Mouse (Mus musculus) midbrain, embryonic 14.5 days (tissue): ENCODE data around the gene Scin. TPM values are rescaled to one million over a fixed set of nuclear protein-coding genes. Genes with fewer than 3 reads are reported as not detected.
A peak's percentile ranks its signal among the peaks of the same experiment; 100 is the strongest.

Experiments used
- ATAC-seq: fragments of 200-750 bp; cut with Nextera tagmentation; 2 replicates; pipeline ENCODE4 v1.8.0; 2017; ENCODE audit warnings: moderate number of reproducible peaks, moderate library complexity; ENCODE audit not compliant: low FRiP score, low TSS enrichment
- DNase-seq: peaks from one replicate; pipeline ENCODE4 v3.0.0-alpha.2; 2015
- H3K27ac ChIP-seq: fragments of 300-500 bp; sonication (generic); replicated peaks from 2 replicates; pipeline ENCODE4 v1.5.1; 2014; ENCODE audit warnings: mild to moderate bottlenecking, low read depth, low read length, moderate library complexity
- H3K27me3 ChIP-seq: fragments of 300-500 bp; sonication (generic); 2 replicates; pipeline ENCODE4 v1.6.1; 2014; ENCODE audit warnings: low read length, control low read depth, mixed read lengths; ENCODE audit not compliant: control insufficient read depth, insufficient read depth
- H3K36me3 ChIP-seq: fragments of 300-500 bp; sonication (generic); 2 replicates; pipeline ENCODE4 v1.6.1; 2014; ENCODE audit warnings: low read length, control low read depth; ENCODE audit not compliant: control insufficient read depth, insufficient read depth
- H3K4me1 ChIP-seq: fragments of 300-500 bp; sonication (generic); 2 replicates; pipeline ENCODE4 v1.6.1; 2014; ENCODE audit warnings: mild to moderate bottlenecking, antibody characterized with exemption, low read length, control low read depth; ENCODE audit not compliant: control insufficient read depth, insufficient read depth
- H3K4me2 ChIP-seq: fragments of 300-500 bp; sonication (generic); 2 replicates; pipeline ENCODE4 v1.6.1; 2014; ENCODE audit warnings: mild to moderate bottlenecking, low read length, moderate library complexity
- H3K4me3 ChIP-seq: fragments of 300-500 bp; sonication (generic); replicated peaks from 2 replicates; pipeline ENCODE4 v1.5.1; 2014; ENCODE audit warnings: low read depth, low read length
- H3K9ac ChIP-seq: fragments of 300-500 bp; sonication (generic); replicated peaks from 2 replicates; pipeline ENCODE4 v1.6.1; 2014; ENCODE audit warnings: mild to moderate bottlenecking, low read length, moderate library complexity
- H3K9me3 ChIP-seq: fragments of 300-500 bp; sonication (generic); 2 replicates; pipeline ENCODE4 v1.6.1; 2016; ENCODE audit warnings: low read length, control low read depth, mixed read lengths; ENCODE audit not compliant: control insufficient read depth
- WGBS: fragments of 180-500 bp; shearing (Covaris S2); extraction: QIAGEN DNeasy Blood & Tissue Kit; methylation state at CpG from one replicate; pipeline ENCODE4 v1.1.7; 2014; 5-methylcytosine and 5-hydroxymethylcytosine counted together
- polyA plus RNA-seq: library from polyadenylated mRNA; unstranded; fragments of >200 nt; fragmentation: Nextera tagmentation; extraction: Ambion mirVana; gene quantifications from 2 replicates; pipeline ENCODE4 v1.2.1, GENCODE M21; 2014

The Scin gene
- polyA plus RNA-seq, 1 experiment from 2014 or later, result 0.11 TPM

DNA sequence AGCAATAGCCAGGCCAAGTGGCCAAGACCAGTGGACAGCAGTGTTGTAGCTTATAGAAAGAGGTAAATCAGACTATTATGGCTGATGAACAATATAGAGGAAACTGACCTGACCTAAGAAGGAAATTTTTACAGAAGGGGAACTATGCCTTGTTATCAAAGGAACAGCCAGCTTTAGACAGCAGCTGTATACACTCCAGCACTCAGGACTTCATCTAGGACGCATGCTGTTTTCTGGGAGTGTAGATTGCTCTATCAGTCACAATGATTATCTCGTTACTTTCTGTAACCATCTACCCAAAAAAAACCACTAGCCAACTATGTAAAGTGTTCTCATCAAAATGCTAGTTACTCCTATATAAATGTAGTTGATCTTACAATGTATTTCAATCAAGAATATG is 34.6 kb downstream of the Scin start:
- Histone ChIP-seq H3K9ac (no peak overlapping the region), H3K9me3 (no peaks in the 10 kb centered on the region), H3K4me2 (no peak overlapping the region), H3K4me3 (no peak overlapping the region), H3K27ac (no peak overlapping the region), H3K27me3 (no peaks in the 10 kb centered on the region), H3K4me1 (no peaks in the 10 kb centered on the region), H3K36me3 (no peaks in the 10 kb centered on the region)
- no peak for ATAC-seq
- DNase-seq, result no peak
- WGBS, result 95% methylated on average over 2 of the region's 2 CpGs

DNA sequence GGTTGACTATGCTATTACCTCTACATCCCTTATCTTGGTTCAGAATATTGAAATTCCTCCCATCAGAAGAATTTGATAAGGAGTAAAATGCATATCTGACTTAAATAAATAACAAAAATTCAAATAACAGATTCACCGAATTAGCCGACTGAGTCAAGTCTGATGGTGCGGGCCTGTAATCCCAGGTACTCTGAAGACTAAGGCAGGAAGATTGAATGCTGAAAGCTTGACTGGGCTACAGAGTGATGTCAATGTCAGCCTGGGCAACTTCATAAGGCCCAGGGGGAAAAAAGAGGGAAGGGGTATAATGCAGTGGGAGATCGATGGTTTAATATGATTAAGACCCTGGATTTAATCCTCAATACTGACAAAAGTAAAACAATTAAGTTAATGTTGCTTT is 36.6 kb downstream of the Scin start:
- ATAC-seq, result no peak

DNA sequence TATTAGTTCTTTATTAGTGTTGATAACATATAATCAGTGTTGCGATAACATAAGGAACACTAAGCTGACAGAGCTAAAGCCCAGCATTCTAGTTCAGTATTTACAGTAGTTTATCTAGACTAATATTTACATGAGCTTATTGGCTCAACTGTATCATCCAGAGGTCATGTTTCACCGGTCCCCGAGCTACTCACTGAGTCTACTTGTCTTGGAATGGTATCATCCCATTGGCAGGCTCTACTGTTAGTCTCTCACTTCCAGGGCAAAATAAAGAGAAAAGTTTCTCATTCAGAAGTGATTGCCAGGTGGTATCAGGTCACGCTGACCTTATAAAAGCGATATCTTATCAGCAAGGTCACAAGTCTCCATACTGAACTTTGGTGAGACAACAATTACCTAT is 37.0 kb downstream of the Scin start:
- ATAC-seq (no peak), DNase-seq (no peak)
- Histone ChIP-seq H3K27ac (no peak overlapping the region), H3K36me3 (no peaks in the 10 kb centered on the region), H3K4me2 (no peak overlapping the region), H3K9ac (no peak overlapping the region), H3K27me3 (no peaks in the 10 kb centered on the region), H3K9me3 (no peaks in the 10 kb centered on the region), H3K4me3 (no peak overlapping the region), H3K4me1 (no peaks in the 10 kb centered on the region)
- 96% methylated on average over 5 of the region's 5 CpGs for WGBS

More for the DNA sequence above, 36.6 kb downstream of the Scin start:
- Histone ChIP-seq H3K4me1 (no peaks in the 10 kb centered on the region), H3K9ac (no peak overlapping the region), H3K36me3 (no peaks in the 10 kb centered on the region), H3K9me3 (no peaks in the 10 kb centered on the region), H3K27me3 (no peaks in the 10 kb centered on the region), H3K4me2 (no peak overlapping the region), H3K4me3 (no peak overlapping the region), H3K27ac (no peak overlapping the region)
- no peak for DNase-seq
- 90% methylated on average over 4 of the region's 4 CpGs for WGBS

DNA sequence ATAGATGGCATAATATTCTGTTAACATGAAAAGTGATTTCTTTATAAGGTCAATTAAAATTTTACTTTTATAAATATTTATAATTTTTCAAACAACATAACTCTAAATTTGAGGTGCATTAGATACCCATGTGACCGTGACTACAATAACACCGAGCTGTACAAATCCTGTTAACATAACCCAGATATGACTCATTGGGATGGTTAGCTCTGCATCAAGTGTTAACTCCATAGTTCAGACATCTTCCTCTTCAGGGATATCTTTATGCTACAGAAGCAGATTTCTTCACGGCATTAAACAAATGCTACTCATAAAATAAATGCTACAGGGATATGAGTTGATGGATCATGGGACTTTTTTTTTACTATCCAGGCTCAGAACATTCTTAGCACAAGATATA is 37.6 kb downstream of the Scin start:
- H3K36me3 ChIP-seq, result no peaks in the 10 kb centered on the region
- H3K4me2 ChIP-seq, result no peak overlapping the region
- no peak overlapping the region for H3K27ac ChIP-seq
- ATAC-seq (no peak), DNase-seq (no peak)
- no peak overlapping the region for H3K9ac ChIP-seq
- no peaks in the 10 kb centered on the region for H3K9me3 ChIP-seq
- H3K4me3 ChIP-seq, result no peak overlapping the region
- H3K4me1 ChIP-seq, result no peaks in the 10 kb centered on the region
- WGBS, result 87% methylated on average over 3 of the region's 3 CpGs
- no peaks in the 10 kb centered on the region for H3K27me3 ChIP-seq

DNA sequence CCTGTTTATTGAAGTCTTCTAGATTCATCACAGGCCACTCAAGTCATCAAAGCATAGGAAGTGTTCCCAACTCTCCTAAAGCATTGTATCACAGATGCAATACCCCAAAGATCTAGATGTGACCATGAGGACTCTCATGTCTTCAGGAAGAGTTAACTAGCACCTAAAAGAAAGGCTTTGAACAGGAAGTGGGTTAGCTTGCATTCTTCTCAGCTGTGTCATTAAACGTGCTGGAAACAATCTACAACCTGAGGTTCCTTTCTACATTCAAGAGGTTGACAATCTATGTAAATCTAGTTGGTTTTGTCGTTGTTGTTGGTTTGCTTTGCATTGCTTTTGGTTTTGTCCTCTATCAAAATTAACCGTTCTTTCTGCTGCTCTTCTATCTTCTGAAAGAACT is 44.0 kb downstream of the Scin start:
- no peaks in the 10 kb centered on the region for H3K9me3 ChIP-seq
- DNase-seq (no peak), ATAC-seq (no peak)
- no peaks in the 10 kb centered on the region for H3K36me3 ChIP-seq
- H3K4me1 ChIP-seq, result no peaks in the 10 kb centered on the region
- H3K9ac ChIP-seq, result no peak overlapping the region
- H3K27me3 ChIP-seq, result no peaks in the 10 kb centered on the region
- no peak overlapping the region for H3K4me2 ChIP-seq
- no peak overlapping the region for H3K27ac ChIP-seq
- H3K4me3 ChIP-seq, result no peak overlapping the region
- 85% methylated on average over 3 of the region's 3 CpGs for WGBS

DNA sequence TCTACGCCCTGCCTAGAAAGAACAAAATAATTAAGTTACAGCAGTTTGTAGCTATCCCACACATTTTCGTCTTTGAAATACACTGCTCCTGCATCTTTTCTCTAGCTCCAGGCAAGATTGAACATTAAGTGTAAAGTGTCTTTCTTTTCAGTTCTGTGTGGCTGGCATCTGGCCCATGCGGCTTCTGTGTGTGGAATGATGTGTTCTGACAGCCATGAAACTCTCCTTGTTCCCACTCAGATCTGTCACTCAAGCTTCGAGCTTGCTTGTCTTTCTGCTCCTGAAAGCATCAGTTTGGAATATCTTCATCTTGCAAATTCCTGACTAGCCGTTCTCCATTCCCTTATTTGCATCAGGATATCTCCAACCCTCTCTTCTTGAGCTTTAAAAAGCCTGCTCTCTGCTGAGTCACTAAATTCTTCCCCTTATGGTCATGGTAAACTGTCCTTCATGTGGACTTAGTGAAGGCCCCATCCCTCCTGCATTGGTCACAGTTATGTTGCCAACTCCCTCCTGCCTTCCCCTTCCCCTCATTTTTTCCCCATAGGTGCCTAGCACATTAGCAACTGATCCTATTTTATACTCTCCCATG is 48.2 kb downstream of the Scin start:
- no peak overlapping the region for H3K4me2 ChIP-seq
- H3K36me3 ChIP-seq, result no peaks in the 10 kb centered on the region
- H3K9me3 ChIP-seq, result no peaks in the 10 kb centered on the region
- H3K27ac ChIP-seq, result no peak overlapping the region
- 19% methylated on average over 5 of the region's 5 CpGs for WGBS
- no peaks in the 10 kb centered on the region for H3K27me3 ChIP-seq
- H3K9ac ChIP-seq, result no peak overlapping the region
- no peaks in the 10 kb centered on the region for H3K4me1 ChIP-seq
- H3K4me3 ChIP-seq, result no peak overlapping the region
- peak; percentile 65 for ATAC-seq
- DNase-seq, result peak; percentile 72

DNA sequence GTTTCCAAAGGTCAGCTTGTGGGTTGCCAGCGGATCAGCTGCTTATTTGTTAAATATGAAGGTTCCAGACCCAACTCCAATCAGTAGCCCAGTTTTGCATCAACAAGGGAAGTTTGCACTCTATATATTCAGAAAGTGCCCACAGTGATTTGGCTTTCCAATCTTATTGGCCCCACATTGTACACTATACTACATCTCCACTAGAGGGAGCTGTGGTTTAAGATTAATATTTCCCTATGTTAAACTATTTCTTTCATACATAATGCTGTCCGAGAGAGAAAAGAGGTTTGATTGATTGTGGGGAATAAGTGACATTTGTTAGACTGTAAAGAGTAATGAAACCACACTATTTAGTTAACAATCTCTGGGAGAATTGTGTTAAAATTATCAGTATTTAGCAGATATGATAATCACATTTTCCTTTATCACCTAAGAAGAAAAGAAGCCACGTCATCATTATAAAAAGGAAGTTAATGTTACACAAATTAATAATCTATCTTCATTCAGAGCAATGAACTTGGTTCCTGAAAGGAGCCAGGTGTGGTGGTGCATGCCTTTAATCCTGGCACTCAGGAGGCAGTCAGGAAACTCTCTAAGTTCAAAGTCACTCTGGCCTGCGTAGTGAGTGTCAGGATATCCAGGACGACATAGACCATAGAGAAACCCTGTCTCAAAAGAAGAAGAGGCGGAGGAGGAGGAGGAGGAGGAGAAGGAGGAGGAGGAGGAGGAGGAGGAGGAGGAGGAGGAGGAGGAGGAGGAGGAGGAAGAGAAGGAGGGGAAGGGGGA is 51.4 kb downstream of the Scin start:
- H3K9ac ChIP-seq, result no peak overlapping the region
- H3K4me3 ChIP-seq, result no peak overlapping the region
- DNase-seq (peak; percentile 83), ATAC-seq (no peak)
- no peak overlapping the region for H3K27ac ChIP-seq
- H3K4me1 ChIP-seq, result no peaks in the 10 kb centered on the region
- H3K27me3 ChIP-seq, result no peaks in the 10 kb centered on the region
- H3K36me3 ChIP-seq, result no peaks in the 10 kb centered on the region
- WGBS, result 39% methylated on average over 6 of the region's 6 CpGs
- no peak overlapping the region for H3K4me2 ChIP-seq
- H3K9me3 ChIP-seq, result no peaks in the 10 kb centered on the region

DNA sequence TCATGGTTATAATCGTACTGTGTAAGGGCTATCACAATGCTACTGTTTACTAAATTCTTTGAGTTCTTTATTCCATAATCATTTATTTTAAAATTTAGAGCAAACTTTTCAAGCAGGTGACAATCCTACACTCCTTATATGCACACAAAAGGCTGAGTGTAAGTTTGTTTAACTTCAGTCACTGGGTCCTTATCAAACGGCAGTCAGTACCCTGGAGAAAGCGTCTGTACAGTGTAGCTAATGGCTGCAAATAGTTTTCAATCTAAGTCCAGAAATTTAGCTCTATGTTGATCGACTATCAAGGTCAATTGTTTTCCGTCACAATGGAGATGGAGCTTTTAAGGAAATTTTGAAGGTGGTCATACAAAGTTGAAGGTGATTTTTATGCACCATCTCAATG is 52.0 kb downstream of the Scin start:
- H3K4me1 ChIP-seq, result no peaks in the 10 kb centered on the region
- H3K36me3 ChIP-seq, result no peaks in the 10 kb centered on the region
- H3K9me3 ChIP-seq, result no peaks in the 10 kb centered on the region
- no peak overlapping the region for H3K27ac ChIP-seq
- 80% methylated on average over 5 of the region's 5 CpGs for WGBS
- H3K4me2 ChIP-seq, result no peak overlapping the region
- DNase-seq (no peak), ATAC-seq (no peak)
- no peak overlapping the region for H3K4me3 ChIP-seq
- no peaks in the 10 kb centered on the region for H3K27me3 ChIP-seq
- no peak overlapping the region for H3K9ac ChIP-seq

DNA sequence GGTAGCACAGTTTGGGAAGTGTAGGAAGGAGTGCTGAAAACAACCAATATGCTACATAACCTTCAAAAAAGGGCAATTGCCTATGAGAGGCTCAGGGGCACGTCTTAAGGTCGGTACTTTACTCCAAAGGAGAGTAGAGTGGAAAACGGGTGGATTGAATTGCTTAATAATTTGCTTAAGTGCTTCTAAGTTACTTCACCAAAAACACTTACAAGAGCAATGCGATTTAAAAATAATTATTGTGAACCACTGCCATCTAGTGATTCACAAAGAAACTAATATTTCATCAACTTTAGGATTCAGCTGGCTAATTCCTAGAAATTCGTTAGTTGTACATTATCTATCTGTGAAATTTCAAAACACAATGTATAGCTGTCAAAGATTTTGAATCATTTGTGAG is 60.4 kb downstream of the Scin start:
- H3K27ac ChIP-seq, result no peak overlapping the region
- H3K9me3 ChIP-seq, result no peaks in the 10 kb centered on the region
- ATAC-seq, result no peak
- H3K27me3 ChIP-seq, result no peaks in the 10 kb centered on the region
- WGBS, result 75% methylated on average over 5 of the region's 5 CpGs
- no peak overlapping the region for H3K4me3 ChIP-seq
- no peaks in the 10 kb centered on the region for H3K36me3 ChIP-seq
- H3K4me2 ChIP-seq, result no peak overlapping the region
- DNase-seq, result peak; percentile 63
- no peaks in the 10 kb centered on the region for H3K4me1 ChIP-seq
- no peak overlapping the region for H3K9ac ChIP-seq
